Mouse (Mus musculus): ENCODE results near the gene Zic3. TPM values are rescaled to one million over a fixed set of nuclear protein-coding genes. Genes with fewer than 3 reads are reported as not detected.

The Zic3 gene
- polyA plus RNA-seq (2015; fragmentation: Nextera tagmentation; extraction: Ambion mirVana): 3.8 and 6.1 TPM in 2 replicates

DNA sequence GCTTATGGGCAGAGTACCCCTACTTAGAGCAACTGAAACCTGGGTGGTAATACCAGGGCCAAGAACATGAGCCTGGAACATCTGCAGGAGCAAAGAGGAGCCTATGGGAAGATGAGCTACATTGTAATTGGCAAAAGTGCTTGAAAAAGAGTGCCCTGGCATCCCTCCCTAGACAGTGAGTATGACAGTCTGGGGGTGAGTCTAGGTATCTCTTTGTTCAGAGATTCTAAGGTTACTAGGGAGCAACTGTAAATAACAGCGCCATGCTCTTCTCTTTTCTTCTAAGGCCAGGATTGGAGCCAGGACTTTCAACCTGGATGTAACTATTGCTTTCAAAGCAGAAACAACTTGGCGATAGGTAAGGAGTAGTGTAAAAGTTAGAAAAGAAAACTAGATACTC is at the start of gene Zic3:
Gene Zic3 (plus strand): TSS at position 301 of the 400 bp plus-strand sequence.
- no peak within 1 kb of the TSS for H3K27ac ChIP-seq
- 89% methylated on average over 2 of the region's 2 CpGs for WGBS
- no peak for ATAC-seq (ENCODE audit: insufficient number of reproducible peaks, low FRiP score, low TSS enrichment, low read depth)
- H3K4me2 ChIP-seq: no peak within 1 kb of the TSS
- no peaks in the 10 kb centered on the region for H3K36me3 ChIP-seq
- peaks cover 75% of the 10 kb centered on the region for H3K27me3 ChIP-seq
- no peaks in the 10 kb centered on the region for H3K9me3 ChIP-seq
- no peak within 1 kb of the TSS for H3K4me3 ChIP-seq
- peaks cover 4% of the 10 kb centered on the region; the same call in 1 of the 2 replicates for H3K4me1 ChIP-seq
- no peak within 1 kb of the TSS for H3K9ac ChIP-seq

DNA sequence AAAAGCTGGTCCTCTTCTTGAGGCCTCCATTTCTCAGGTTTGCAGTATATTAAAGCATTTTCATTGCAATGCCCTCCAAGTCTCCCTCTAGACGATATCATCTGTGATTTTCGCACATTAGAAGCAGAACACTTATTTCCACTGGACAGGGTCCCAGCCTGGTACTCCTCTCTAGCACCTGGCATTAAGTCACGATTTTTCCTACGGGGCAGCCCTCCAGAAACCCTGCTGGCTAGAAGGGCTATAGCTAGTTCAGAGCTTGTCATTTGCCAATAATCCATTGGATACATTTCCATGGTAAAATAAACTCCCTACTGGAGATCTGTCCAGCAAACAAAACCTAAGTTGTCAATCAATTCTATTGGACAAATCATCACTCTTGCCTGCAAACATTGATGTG is 40.1 kb upstream of the Zic3 start:
- Histone ChIP-seq H3K4me2 (no peak overlapping the region), H3K9ac (no peak overlapping the region), H3K4me1 (no peaks in the 10 kb centered on the region), H3K4me3 (no peak overlapping the region), H3K36me3 (no peaks in the 10 kb centered on the region), H3K27me3 (no peaks in the 10 kb centered on the region), H3K9me3 (no peaks in the 10 kb centered on the region), H3K27ac (no peak overlapping the region)
- WGBS: 66% methylated on average over 4 of the region's 4 CpGs
- ATAC-seq (ENCODE audit: insufficient number of reproducible peaks, low FRiP score, low TSS enrichment, low read depth): no peak

DNA sequence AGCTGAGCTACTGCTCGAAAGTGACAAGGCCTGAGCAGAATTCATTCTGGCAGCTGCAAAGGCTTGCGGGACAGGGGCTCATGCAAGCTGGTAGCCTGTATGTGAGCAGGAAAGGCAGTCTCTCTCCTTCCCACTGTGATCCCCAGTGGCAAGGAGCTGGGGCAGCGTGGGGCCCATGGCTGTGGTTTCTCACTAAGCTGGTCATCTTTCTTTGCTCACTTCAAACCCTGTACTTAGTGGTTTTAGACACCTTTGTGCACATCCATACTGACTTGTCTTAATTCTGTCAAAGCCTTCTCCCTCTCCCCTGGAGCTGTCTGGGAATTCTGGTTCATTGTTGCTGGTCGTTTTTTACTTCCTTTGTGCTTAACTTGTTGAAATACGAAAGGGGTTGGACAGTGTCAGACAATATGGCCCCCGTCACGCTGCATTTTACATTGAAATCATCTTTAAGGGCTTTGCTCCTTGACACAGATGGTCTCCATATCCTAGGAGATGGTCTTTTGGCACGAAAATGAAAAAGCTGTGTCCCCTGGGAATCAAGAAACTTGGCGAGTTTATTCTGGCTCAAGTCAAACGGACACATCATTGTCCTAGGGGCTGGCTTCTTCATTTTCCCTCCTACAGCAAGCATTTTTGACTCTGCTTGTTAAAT is 34.9 kb upstream of the Zic3 start:
- Histone ChIP-seq H3K9me3 (no peaks in the 10 kb centered on the region), H3K27me3 (no peaks in the 10 kb centered on the region), H3K4me3 (no peak overlapping the region), H3K4me1 (no peaks in the 10 kb centered on the region), H3K27ac (no peak overlapping the region), H3K4me2 (no peak overlapping the region), H3K36me3 (no peaks in the 10 kb centered on the region), H3K9ac (no peak overlapping the region)
- ATAC-seq (ENCODE audit: insufficient number of reproducible peaks, low FRiP score, low TSS enrichment, low read depth): no peak
- WGBS: 71% methylated on average over 10 of the region's 10 CpGs

DNA sequence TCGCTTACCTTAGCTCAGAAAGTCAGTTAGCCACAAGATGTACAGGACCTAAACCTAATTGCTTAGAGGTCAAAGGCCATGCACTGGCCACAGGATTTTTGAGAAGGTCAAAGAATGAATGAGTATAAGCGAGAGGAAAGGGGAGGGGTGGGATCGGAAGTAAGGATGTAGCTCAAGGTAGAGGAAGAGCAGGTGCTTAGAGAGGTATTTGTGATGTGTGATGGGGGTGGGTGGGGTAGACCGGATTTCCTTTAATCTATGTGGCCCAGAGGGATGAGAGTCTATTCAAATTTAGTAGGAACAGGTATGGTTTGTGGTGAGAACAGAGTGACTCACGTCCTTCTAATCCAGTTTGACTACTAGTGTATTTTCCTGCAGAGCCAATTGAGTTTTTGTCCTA is 9.1 kb upstream of the Zic3 start:
- H3K36me3 ChIP-seq: no peaks in the 10 kb centered on the region
- no peaks in the 10 kb centered on the region for H3K4me1 ChIP-seq
- peaks cover 49% of the 10 kb centered on the region for H3K27me3 ChIP-seq
- no peak overlapping the region for H3K4me2 ChIP-seq
- no peak overlapping the region for H3K4me3 ChIP-seq
- H3K9me3 ChIP-seq: no peaks in the 10 kb centered on the region
- H3K27ac ChIP-seq: no peak overlapping the region
- 60% methylated on average over 5 of the region's 5 CpGs for WGBS
- no peak overlapping the region for H3K9ac ChIP-seq
- no peak for ATAC-seq (ENCODE audit: insufficient number of reproducible peaks, low FRiP score, low TSS enrichment, low read depth)

DNA sequence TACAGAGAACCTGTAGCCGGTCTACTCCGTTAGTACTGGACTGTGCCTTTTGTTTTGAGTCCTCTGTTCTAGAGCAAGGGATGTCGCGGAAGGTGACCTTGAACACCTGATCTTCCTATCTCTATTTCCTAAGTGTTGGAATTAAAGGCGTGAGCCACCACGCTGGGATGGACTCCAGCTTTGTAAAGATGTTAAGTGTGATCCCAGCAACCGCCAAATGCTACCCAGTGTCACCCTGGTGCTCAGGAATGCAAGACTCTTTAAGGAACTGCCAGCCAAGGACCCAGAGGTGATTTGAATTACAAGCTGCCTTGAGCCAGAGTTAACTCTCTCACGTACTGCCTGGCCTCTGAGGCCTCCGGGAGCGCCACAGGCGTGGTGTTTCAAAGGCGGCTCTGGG is 8.4 kb upstream of the Zic3 start:
- H3K36me3 ChIP-seq: no peaks in the 10 kb centered on the region
- H3K9ac ChIP-seq: no peak overlapping the region
- no peaks in the 10 kb centered on the region for H3K9me3 ChIP-seq
- H3K4me1 ChIP-seq: peaks cover under 1% of the 10 kb centered on the region; the same call in 1 of the 2 replicates
- peaks cover 56% of the 10 kb centered on the region for H3K27me3 ChIP-seq
- H3K27ac ChIP-seq: no peak overlapping the region
- WGBS: 23% methylated on average over 12 of the region's 12 CpGs
- no peak overlapping the region for H3K4me2 ChIP-seq
- ATAC-seq (ENCODE audit: insufficient number of reproducible peaks, low FRiP score, low TSS enrichment, low read depth): no peak
- H3K4me3 ChIP-seq: no peak overlapping the region

DNA sequence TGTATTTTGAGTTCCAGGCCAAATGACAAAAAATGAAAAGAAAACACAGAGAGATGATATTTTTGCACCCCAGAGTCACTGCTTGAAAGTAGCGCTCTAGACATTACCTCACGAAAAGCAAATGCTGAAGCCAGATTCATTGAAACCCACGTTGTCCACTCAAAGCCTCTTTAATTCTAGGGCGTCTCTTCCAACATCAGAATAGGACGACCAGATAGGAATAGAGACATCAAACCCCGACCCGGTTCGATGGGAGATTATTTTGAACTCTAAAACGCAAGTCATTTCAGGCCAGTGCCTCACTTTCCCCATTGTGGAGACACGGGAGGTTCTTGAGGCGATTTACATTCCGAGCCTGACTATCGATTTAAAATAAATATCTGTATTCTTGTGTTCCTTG is 7.7 kb upstream of the Zic3 start:
- H3K9ac ChIP-seq: no peak overlapping the region
- H3K27me3 ChIP-seq: peaks cover 63% of the 10 kb centered on the region
- 24% methylated on average over 13 of the region's 13 CpGs for WGBS
- ATAC-seq (ENCODE audit: insufficient number of reproducible peaks, low FRiP score, low TSS enrichment, low read depth): no peak
- H3K9me3 ChIP-seq: no peaks in the 10 kb centered on the region
- peaks cover 4% of the 10 kb centered on the region; the same call in 1 of the 2 replicates for H3K4me1 ChIP-seq
- no peak overlapping the region for H3K4me3 ChIP-seq
- no peaks in the 10 kb centered on the region for H3K36me3 ChIP-seq
- no peak overlapping the region for H3K27ac ChIP-seq
- no peak overlapping the region for H3K4me2 ChIP-seq

DNA sequence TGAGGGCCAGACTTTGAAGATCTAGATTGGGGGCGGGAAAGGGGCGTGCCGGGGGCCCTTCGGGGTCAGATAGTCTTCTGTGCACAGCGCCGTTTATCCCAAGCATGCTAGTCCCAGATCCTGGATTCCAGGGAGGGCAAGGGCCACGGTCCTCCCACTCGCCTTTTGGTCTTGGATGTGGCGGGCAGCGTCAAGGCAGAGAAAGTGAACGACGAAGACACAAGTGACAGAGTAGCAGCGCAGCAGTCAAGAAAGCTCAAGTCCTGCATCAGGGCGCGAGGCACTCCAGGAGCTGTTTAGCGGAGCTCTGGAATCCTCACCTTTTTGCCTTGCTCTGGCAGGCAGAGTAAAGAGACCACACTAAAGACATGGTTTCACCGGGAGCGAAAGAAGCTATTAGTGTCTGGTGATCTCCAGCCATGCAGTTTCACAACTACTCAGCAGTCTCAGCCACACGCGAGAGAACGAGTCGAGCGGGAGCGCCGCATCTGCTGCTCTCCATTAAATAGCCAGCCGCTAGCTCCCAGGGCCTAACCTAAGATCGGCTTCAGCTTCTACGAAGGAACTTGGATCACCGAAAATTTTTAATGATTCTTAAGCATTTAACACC is 7.1 kb upstream of the Zic3 start:
- peaks cover 69% of the 10 kb centered on the region for H3K27me3 ChIP-seq

DNA sequence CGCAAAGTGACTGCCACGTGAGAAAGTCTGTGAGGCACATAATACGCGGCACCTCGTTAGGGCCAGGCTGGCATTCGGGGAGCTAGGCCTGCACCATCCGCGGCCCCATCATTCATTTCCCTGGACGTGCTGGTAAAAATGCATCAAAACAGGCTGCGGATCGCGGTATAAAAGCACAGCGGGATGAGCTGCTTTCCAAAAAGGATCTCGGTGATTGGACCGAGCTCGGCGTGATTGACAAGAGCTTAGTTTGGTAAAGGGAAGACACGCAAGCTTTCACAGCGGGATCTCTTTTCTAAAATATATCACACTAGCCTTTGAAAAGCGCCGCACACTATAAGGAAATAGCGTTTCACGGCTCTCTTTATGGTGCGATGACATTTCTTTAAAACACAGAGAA is 3.8 kb upstream of the Zic3 start:
- H3K4me2 ChIP-seq: 0 out of 2 replicates have a peak overlapping the region, but pooled peaks have one; percentile 3
- no peak overlapping the region for H3K27ac ChIP-seq
- peaks cover 4% of the 10 kb centered on the region; the same call in 1 of the 2 replicates for H3K4me1 ChIP-seq
- 20% methylated on average over 24 of the region's 24 CpGs for WGBS
- no peaks in the 10 kb centered on the region for H3K36me3 ChIP-seq
- H3K9ac ChIP-seq: no peak overlapping the region
- peaks cover 83% of the 10 kb centered on the region for H3K27me3 ChIP-seq
- H3K9me3 ChIP-seq: no peaks in the 10 kb centered on the region
- peak overlapping the region; percentile 27; the same call in 1 of the 2 replicates for H3K4me3 ChIP-seq
- no peak for ATAC-seq (ENCODE audit: insufficient number of reproducible peaks, low FRiP score, low TSS enrichment, low read depth)

More for the DNA sequence above, 7.1 kb upstream of the Zic3 start:
- no peak for ATAC-seq (ENCODE audit: insufficient number of reproducible peaks, low FRiP score, low TSS enrichment, low read depth)
- Histone ChIP-seq H3K9ac (no peak overlapping the region), H3K27ac (no peak overlapping the region), H3K4me3 (no peak overlapping the region), H3K9me3 (no peaks in the 10 kb centered on the region), H3K4me1 (peaks cover 4% of the 10 kb centered on the region; the same call in 1 of the 2 replicates), H3K4me2 (peak overlapping the region; percentile 20; the same call in 1 of the 2 replicates), H3K36me3 (no peaks in the 10 kb centered on the region)
- 22% methylated on average over 29 of the region's 29 CpGs for WGBS

DNA sequence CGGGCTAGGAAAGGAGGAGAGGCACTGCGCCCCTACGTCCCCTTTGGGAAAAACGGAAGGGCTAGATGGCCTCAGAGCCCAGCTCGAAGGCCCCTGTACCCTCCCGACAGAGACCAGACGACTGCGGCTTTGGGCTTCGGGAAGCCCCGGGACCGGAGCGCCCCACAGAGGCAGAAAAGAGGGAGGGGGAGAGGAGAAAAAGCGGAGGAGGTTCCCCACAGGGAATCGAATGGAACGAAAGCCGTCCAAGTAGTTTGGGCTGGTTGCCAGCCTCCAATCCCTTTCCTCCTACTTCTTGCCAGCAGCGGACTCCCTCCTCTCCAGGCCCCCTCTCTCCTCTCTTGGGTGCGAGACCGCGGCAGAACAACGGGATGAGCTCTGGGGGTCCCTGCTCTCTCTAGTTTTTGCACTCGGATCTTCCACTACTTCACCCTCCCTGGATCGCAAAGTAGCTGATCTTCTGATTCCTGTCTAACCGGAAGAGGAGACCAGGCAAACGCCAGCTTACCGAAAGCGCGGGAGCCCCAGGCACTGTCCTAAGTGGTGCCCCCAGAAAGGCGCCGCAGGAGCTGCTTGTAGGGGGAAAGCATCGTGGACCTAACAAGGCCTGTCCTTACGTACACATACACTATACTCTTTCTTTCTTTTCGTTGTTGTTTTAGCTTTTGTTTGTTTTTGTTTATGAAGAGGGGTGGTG is 3.1 kb upstream of the Zic3 start:
- H3K9ac ChIP-seq: no peak overlapping the region
- 27% methylated on average over 33 of the region's 33 CpGs for whole genome bisulfite sequencing

DNA sequence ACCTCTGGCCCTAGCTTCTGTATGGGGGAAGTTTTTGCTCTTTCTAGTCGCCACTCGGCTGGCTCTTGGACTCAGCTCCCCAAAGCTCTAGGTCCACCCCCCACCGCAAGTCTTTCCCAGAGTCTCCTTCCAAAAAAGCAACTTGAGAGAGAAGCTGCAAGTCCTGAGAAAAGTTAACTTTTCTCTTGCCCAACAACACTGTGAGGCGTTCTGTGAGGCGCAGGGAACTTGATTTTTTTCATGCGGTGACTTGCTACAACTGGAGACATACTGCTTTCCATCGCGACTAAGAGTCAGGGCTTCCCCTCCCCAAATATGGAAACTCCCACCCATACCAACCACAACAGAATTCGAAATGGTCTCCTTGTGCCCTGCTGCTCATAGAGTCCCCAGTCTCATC is 5.1 kb downstream of the Zic3 start:
- Histone ChIP-seq H3K9ac (no peak overlapping the region), H3K36me3 (no peaks in the 10 kb centered on the region), H3K4me2 (no peak overlapping the region), H3K27me3 (peaks cover 76% of the 10 kb centered on the region), H3K4me3 (no peak overlapping the region), H3K27ac (no peak overlapping the region), H3K9me3 (no peaks in the 10 kb centered on the region), H3K4me1 (peaks cover 8% of the 10 kb centered on the region; the same call in 1 of the 2 replicates)
- ATAC-seq (ENCODE audit: insufficient number of reproducible peaks, low FRiP score, low TSS enrichment, low read depth): no peak
- 19% methylated on average over 9 of the region's 9 CpGs for WGBS

More for the DNA sequence above, 3.1 kb upstream of the Zic3 start:
- H3K36me3 ChIP-seq: no peaks in the 10 kb centered on the region
- H3K4me3 ChIP-seq: peak overlapping the region; percentile 27
- no peak overlapping the region for H3K27ac ChIP-seq
- no peak for ATAC-seq (ENCODE audit: insufficient number of reproducible peaks, low FRiP score, low TSS enrichment, low read depth)
- peaks cover 4% of the 10 kb centered on the region; the same call in 1 of the 2 replicates for H3K4me1 ChIP-seq
- H3K4me2 ChIP-seq: peak overlapping the region; percentile 41
- H3K9me3 ChIP-seq: no peaks in the 10 kb centered on the region
- H3K27me3 ChIP-seq: peaks cover 81% of the 10 kb centered on the region

DNA sequence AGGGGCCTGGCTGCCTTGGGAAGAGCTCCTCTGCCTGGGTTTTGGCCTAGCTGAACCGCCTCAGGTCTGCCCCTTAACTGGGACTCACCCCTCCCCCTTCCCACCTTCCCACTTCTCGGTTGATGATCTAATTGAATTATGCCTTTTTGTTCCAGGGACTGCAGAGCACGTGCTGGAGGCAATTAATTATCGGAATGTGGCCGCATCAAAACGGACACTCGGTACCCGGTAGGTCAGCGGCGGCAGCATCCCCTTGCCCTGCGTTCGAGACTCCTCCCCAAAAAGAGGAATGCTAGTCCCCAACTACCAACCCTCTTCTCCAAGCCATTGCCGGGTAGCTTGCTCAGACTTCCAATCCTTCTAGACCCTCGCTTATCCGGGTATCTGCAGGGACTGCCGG is 5.6 kb downstream of the Zic3 start:
- Histone ChIP-seq H3K4me1 (peaks cover 8% of the 10 kb centered on the region; the same call in 1 of the 2 replicates), H3K9me3 (no peaks in the 10 kb centered on the region), H3K9ac (no peak overlapping the region), H3K4me2 (no peak overlapping the region), H3K27me3 (peaks cover 75% of the 10 kb centered on the region), H3K36me3 (no peaks in the 10 kb centered on the region), H3K27ac (no peak overlapping the region), H3K4me3 (no peak overlapping the region)
- no peak for ATAC-seq (ENCODE audit: insufficient number of reproducible peaks, low FRiP score, low TSS enrichment, low read depth)
- 18% methylated on average over 16 of the region's 16 CpGs for WGBS

DNA sequence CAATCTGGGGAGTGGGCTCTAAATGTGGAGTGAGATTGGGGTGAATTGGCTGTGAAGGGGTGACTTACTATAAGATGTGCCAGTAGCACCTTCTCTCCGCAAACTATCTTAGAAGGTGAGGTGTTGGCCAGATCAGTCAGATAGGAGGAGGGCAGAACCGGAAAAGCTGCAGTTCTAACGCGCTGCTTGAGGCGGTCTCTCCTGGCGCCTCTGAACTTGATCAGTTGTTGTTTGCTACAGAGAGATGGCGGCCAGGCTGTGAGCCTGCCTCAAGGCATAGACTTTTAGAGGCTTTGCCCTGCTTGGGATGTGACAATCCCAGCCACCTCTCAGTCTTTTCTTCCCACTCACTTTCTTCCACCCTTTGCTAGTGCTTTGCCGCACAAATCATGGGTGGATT is 6.4 kb downstream of the Zic3 start:
- no peak overlapping the region for H3K27ac ChIP-seq
- peaks cover 76% of the 10 kb centered on the region for H3K27me3 ChIP-seq
- no peaks in the 10 kb centered on the region for H3K9me3 ChIP-seq
- H3K9ac ChIP-seq: no peak overlapping the region
- H3K4me2 ChIP-seq: no peak overlapping the region
- H3K4me3 ChIP-seq: no peak overlapping the region
- 31% methylated on average over 8 of the region's 8 CpGs for WGBS
- peaks cover 10% of the 10 kb centered on the region; the same call in 1 of the 2 replicates for H3K4me1 ChIP-seq
- ATAC-seq (ENCODE audit: insufficient number of reproducible peaks, low FRiP score, low TSS enrichment, low read depth): no peak
- H3K36me3 ChIP-seq: no peaks in the 10 kb centered on the region

Measured in limb, embryonic 15.5 days (tissue).